Mouse (Mus musculus): ENCODE data around the gene Tom1l2. TPM values are rescaled to one million over a fixed set of nuclear protein-coding genes. Genes with fewer than 3 reads are reported as not detected.
A peak's percentile ranks its signal among the peaks of the same experiment; 100 is the strongest.

Tom1l2 gene
- polyA plus RNA-seq, 2 experiments, result 21.5 to 36.0 TPM

DNA sequence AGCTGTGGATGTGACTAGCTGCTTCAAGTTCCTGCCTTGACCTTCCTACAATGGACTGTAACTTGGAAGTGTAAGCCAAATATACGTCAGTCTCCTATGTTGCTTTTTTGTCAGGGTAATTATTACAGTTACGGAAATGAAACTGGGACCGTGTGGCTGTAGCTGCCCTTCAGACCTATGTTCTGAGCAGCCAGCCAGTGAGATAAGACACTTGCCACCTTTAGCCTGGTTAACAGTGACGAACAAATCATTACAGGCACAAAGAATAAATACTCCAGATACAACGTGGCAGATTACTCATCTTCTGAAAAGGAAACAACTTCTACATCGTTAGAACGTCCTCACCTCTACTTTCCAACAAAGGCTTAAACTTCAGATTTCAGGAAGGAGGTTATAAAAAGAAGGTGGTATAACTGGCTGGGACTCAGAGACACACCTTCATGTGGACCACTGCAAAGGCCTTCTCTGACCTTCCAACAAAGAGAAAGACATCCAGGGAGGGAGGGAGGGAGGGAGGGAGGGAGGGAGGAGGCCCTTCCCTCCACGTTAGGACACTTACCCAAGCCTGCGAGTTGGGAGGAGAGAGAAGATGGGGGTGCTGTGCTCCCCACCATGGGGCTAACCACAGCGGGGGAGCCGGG is 108.1 kb downstream of the Tom1l2 start:
- no peak for TF ChIP-seq POLR2A (IDR thresholded peaks at IDR 0.05; ENCODE audit: borderline replicate concordance, extremely low read depth, insufficient read depth, insufficient read length)

DNA sequence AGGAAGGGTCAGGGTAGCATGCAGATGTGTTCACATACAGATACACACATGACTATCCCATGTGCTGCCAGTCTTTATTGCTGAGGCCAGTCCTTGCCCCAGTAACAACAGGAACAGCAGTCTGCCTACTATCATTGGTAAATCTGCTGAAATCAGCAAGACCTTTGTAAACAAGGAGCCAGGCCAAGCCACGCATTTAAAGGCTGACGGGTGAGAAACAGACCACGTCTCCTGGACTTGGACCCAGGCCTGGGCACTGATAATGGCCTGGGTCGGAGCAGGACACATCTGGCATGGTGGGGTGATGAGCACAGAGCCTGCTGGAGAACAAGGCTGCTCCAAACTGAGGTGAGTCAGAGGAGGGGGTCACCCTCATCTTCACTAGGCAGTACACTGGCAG is 112.2 kb downstream of the Tom1l2 start:
- Histone ChIP-seq H3K36me3 (ENCODE audit: control insufficient read depth, insufficient read depth, low read length) (peaks cover 31% of the 10 kb centered on the region), H3K27ac (replicated peaks; ENCODE audit: low read depth, low read length) (no peak overlapping the region), H3K4me3 (replicated peaks; ENCODE audit: low read length) (no peak overlapping the region), H3K4me1 (ENCODE audit: control insufficient read depth, insufficient read depth, low read length) (no peaks in the 10 kb centered on the region), H3K4me2 (replicated peaks; ENCODE audit: low read depth, low read length, severe bottlenecking) (no peak overlapping the region), H3K9ac (ENCODE audit: low read depth, low read length, severe bottlenecking) (no peak overlapping the region), H3K27me3 (ENCODE audit: control insufficient read depth, insufficient read depth, low read length) (no peaks in the 10 kb centered on the region), H3K9me3 (ENCODE audit: control insufficient read depth, low read length) (no peaks in the 10 kb centered on the region)
- DNase-seq (ENCODE audit: low spot score) (no peak), ATAC-seq (ENCODE audit: low FRiP score, low read depth) (no peak)
- 85% methylated on average over 4 of the region's 4 CpGs for WGBS
- no peak for TF ChIP-seq POLR2A (IDR thresholded peaks at IDR 0.05; ENCODE audit: borderline replicate concordance, extremely low read depth, insufficient read depth, insufficient read length)

More for the DNA sequence above, 108.1 kb downstream of the Tom1l2 start:
- Histone ChIP-seq H3K36me3 (ENCODE audit: control insufficient read depth, insufficient read depth, low read length) (peaks cover 26% of the 10 kb centered on the region), H3K27ac (replicated peaks; ENCODE audit: low read depth, low read length) (no peak overlapping the region), H3K9me3 (ENCODE audit: control insufficient read depth, low read length) (no peaks in the 10 kb centered on the region), H3K4me3 (replicated peaks; ENCODE audit: low read length) (no peak overlapping the region), H3K27me3 (ENCODE audit: control insufficient read depth, insufficient read depth, low read length) (no peaks in the 10 kb centered on the region), H3K4me1 (ENCODE audit: control insufficient read depth, insufficient read depth, low read length) (peaks cover 16% of the 10 kb centered on the region), H3K4me2 (replicated peaks; ENCODE audit: low read depth, low read length, severe bottlenecking) (no peak overlapping the region), H3K9ac (ENCODE audit: low read depth, low read length, severe bottlenecking) (no peak overlapping the region)
- ATAC-seq (ENCODE audit: low FRiP score, low read depth), result no peak
- WGBS, result 72% methylated on average over 11 of the region's 11 CpGs
- no peak for DNase-seq (ENCODE audit: low spot score)

DNA sequence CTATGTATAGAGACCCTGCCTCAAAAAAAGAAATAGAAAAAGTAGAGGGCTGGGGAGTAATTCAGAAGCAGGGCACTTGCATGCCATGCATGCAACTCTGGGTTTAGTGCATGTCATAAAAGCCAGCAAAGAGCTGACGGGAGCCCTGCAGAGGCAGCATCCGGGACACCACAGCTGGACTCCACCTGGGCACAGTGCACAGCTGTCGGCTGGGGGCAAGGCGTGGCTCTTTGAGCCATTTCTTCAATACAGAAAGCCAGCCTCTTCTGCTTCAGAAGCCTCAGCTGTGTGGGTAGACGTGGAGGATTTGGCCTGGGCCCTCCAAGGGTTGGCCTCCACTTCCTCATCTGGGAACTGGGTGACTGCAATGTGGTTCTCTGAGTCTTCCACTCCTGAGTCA is 117.4 kb downstream of the Tom1l2 start:
- peaks cover 6% of the 10 kb centered on the region for H3K4me1 ChIP-seq (ENCODE audit: control insufficient read depth, insufficient read depth, low read length)
- H3K36me3 ChIP-seq (ENCODE audit: control insufficient read depth, insufficient read depth, low read length), result peaks cover 11% of the 10 kb centered on the region
- 58% methylated on average over 5 of the region's 5 CpGs for WGBS
- no peak for ATAC-seq (ENCODE audit: low FRiP score, low read depth)
- H3K27ac ChIP-seq (replicated peaks; ENCODE audit: low read depth, low read length), result no peak overlapping the region
- DNase-seq (ENCODE audit: low spot score), result no peak
- TF ChIP-seq POLR2A (IDR thresholded peaks at IDR 0.05; ENCODE audit: borderline replicate concordance, extremely low read depth, insufficient read depth, insufficient read length), result no peak
- H3K4me2 ChIP-seq (replicated peaks; ENCODE audit: low read depth, low read length, severe bottlenecking), result no peak overlapping the region
- no peaks in the 10 kb centered on the region for H3K27me3 ChIP-seq (ENCODE audit: control insufficient read depth, insufficient read depth, low read length)
- H3K9me3 ChIP-seq (ENCODE audit: control insufficient read depth, low read length), result no peaks in the 10 kb centered on the region
- H3K9ac ChIP-seq (ENCODE audit: low read depth, low read length, severe bottlenecking), result no peak overlapping the region
- H3K4me3 ChIP-seq (replicated peaks; ENCODE audit: low read length), result no peak overlapping the region

DNA sequence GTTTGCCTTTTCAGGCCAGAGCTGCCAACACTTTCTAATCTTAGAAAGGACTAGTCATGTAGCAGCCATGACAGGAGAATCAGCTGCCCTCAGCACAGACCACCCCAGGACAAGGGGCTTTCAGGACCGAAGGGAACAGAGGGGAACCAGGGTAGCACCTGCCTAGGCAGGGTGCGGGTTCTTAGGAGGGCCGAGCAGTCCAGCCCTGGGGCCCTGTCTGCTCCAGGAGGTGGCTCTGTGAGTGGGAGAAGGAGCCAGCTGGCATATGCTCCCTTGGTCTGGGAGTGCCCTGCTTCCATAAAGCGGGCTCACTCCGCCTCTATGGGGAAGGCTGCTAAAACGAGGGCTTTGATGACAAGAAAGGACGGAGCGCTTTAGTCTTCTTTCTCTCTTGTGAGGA is 119.5 kb downstream of the Tom1l2 start:
- Histone ChIP-seq H3K4me2 (replicated peaks; ENCODE audit: low read depth, low read length, severe bottlenecking) (no peak overlapping the region), H3K27ac (replicated peaks; ENCODE audit: low read depth, low read length) (no peak overlapping the region; the same call in 1 of the 2 replicates), H3K4me3 (replicated peaks; ENCODE audit: low read length) (no peak overlapping the region), H3K27me3 (ENCODE audit: control insufficient read depth, insufficient read depth, low read length) (no peaks in the 10 kb centered on the region), H3K9ac (ENCODE audit: low read depth, low read length, severe bottlenecking) (no peak overlapping the region), H3K4me1 (ENCODE audit: control insufficient read depth, insufficient read depth, low read length) (peaks cover 6% of the 10 kb centered on the region), H3K9me3 (ENCODE audit: control insufficient read depth, low read length) (no peaks in the 10 kb centered on the region), H3K36me3 (ENCODE audit: control insufficient read depth, insufficient read depth, low read length) (peaks cover 22% of the 10 kb centered on the region; the same call in 1 of the 2 replicates)
- WGBS, result 55% methylated on average over 8 of the region's 8 CpGs
- no peak for TF ChIP-seq POLR2A (IDR thresholded peaks at IDR 0.05; ENCODE audit: borderline replicate concordance, extremely low read depth, insufficient read depth, insufficient read length)
- DNase-seq (ENCODE audit: low spot score) (no peak), ATAC-seq (ENCODE audit: low FRiP score, low read depth) (no peak)

DNA sequence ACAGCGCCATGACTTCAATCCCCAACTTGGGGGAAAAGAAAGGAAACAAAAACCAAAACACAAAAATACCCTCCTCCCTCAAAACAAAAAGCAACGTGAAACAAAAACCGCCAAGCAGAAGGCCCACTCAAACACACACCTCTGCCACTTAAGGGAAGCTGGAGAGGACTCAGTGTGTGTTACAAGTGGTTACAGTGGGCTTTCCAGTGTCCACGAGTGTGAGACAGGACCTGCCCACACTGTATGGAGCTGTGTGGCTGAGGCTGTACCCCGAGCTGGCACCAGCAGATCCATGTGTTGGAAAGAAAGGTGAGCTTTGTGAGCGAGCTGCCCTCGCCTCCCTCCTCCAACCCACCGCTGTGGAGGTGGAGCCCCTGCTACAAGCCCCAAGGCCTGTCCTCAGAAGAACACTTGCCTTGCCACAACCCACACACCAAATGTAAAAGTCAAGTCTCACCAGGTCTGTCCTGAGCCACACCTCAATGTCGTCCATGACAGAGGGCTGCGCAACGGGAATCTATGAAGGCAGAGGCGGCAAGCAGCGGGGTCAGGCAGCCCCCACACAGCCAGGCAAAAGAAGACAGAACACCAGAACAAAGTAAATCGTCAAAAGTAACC is 120.2 kb downstream of the Tom1l2 start:
- Histone ChIP-seq H3K4me2 (replicated peaks; ENCODE audit: low read depth, low read length, severe bottlenecking) (no peak overlapping the region), H3K36me3 (ENCODE audit: control insufficient read depth, insufficient read depth, low read length) (peaks cover 21% of the 10 kb centered on the region; the same call in 1 of the 2 replicates), H3K27me3 (ENCODE audit: control insufficient read depth, insufficient read depth, low read length) (no peaks in the 10 kb centered on the region), H3K27ac (replicated peaks; ENCODE audit: low read depth, low read length) (peak overlapping the region; percentile 27), H3K4me1 (ENCODE audit: control insufficient read depth, insufficient read depth, low read length) (peaks cover 6% of the 10 kb centered on the region), H3K9me3 (ENCODE audit: control insufficient read depth, low read length) (no peaks in the 10 kb centered on the region), H3K9ac (ENCODE audit: low read depth, low read length, severe bottlenecking) (no peak overlapping the region), H3K4me3 (replicated peaks; ENCODE audit: low read length) (no peak overlapping the region)
- TF ChIP-seq POLR2A (IDR thresholded peaks at IDR 0.05; ENCODE audit: borderline replicate concordance, extremely low read depth, insufficient read depth, insufficient read length), result no peak
- ATAC-seq (ENCODE audit: low FRiP score, low read depth) (no peak), DNase-seq (ENCODE audit: low spot score) (no peak)
- 72% methylated on average over 14 of the region's 14 CpGs for WGBS

All from limb, embryonic 14.5 days (tissue).